Mouse (Mus musculus) right cerebral cortex, adult 18-20 months (tissue): ENCODE measurements around the gene Gm10974.

Source experiments
- DNase-seq: peaks from one replicate; pipeline ENCODE4 v3.0.0; 2022; ENCODE audit warnings: mixed read lengths

Gm10974 gene

DNA sequence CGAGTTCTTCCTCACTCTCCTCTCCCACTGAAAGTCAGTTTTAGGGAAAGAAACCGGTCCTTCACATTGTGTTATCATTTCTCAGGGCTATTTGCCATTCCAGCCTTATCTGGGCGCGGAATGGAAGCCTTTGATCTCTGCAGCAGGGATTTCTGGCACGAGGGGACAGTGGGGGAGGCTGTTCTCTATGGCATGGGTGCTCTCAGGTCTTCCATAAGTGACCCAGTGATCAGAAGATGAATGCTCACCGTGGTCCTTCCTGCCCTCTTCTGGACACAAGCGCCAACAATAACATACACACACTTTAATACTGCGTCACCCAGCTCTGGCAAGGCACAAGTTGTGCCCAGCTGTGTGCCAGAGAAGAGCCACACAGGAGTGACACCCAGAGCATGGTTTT is 41.3 kb downstream of the Gm10974 start:
- DNase-seq = no peak

GRCm38 (mm10) chr7:66409433-66409832 is 43.7 kb downstream of the Gm10974 start:
- DNase-seq = no peak

- DNase-seq = no peak
Observed at GRCm38 (mm10) chr7:66413093-66413492, 47.4 kb downstream of the Gm10974 start.

- no peak for DNase-seq
Observed at GRCm38 (mm10) chr7:66416829-66417228, 51.1 kb downstream of the Gm10974 start.

DNA sequence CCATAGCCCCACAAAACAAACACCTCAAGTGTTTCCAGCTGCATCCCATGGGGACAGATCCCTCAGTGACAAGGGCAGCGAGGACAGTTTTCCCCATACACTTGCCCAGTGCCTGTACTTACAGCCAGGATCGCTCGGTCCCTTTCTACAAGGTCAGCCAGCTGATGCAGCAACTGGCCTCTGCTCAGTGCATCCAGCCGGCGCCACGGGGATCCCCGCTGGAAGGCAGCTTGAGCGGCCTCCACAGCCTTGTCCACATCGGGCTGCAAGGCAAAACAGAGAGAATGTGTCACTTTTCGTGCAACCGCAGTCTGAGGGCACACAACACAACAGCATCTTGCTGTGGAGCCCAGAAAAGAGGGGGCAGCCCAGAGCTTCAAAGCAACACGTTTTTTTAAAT is 53.3 kb downstream of the Gm10974 start:
- DNase-seq = no peak

- no peak for DNase-seq
Observed at GRCm38 (mm10) chr7:66421903-66422302, 56.2 kb downstream of the Gm10974 start.

DNA sequence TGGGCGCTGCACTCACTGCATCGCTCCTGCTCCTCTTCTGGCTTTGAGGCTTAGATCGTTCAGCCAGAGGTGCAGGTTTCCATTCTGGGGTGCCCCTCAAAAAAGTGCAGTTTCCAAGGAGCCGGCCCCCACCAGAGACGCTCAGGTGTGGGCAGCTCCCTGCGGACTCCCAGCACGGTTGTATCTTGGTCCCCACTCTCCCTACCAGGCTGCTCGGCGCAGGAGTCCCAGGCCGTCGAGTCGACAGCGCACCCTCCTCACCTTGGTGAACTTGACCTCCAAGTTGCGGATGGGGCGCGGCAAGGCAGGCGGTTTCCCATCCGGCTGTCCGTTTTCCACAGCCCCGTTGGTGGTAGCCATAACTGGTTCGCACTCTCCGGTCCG is 61.3 kb downstream of the Gm10974 start:
- no peak for DNase-seq

DNA sequence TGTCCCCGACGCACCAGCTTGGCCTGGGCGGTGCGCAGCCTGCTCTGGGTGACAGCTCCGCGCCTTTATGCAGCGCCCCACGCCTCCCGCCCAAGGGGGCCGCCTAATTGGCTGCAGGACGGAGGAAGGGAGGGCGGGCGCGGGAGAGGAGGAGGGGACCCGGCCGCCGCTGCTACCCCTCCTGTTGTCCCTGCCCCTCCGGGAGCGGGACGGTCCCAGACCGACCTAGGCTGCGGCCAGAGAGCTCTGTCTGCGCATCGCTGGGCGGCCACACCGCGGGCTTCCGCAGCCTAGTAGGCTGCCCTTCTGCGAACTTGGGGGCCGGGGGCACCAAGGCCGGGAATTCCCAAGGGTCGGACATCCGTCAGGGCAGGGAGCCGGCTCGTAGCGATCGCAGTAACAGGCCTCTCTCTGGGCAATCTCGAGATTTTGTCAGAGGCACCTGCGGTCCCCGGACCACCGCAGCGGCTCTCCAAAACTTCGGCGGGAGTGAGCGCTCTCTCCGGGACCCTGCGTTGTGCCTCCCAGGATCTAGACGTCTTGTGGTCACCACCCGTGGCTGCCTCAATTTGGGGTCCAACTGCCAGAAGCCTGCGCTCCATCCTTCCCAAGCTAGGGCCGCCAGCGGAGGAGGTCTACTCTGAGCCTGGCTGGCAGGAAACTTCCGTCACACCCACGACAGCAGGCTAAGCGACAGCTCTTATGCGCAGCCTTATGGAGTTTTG is 61.9 kb downstream of the Gm10974 start, which contains the start of gene Aldh1a3:
Aldh1a3 (minus strand) TSS at position 81 of the 725 bp plus-strand sequence.
- peak; percentile 41 for DNase-seq

DNA sequence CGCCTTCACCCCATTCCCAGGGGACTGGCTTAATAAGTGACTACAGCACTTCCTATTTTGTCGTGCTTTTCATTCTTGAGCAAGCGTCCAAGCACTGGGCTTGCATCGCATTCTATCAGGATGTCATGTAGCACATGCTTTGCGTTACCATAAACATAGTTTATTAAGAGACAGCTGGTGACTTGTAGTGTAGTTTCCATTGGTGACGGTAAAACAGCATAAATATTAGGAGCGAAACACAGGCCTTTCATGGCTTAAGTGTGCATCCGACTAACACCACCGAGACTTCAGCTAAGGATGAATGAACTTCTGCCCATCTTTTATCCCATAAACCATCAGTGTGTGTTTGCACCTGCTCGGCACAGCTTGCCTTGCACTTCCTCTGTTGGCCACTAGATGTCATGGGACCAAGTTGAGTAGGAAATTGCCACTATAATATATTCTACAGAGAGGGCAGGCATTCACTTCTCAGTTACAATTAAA is 68.8 kb downstream of the Gm10974 start:
- peak; percentile 64 for DNase-seq
